Mouse (Mus musculus) cerebellum, adult 2 months (tissue): ENCODE results near the gene Tceal9.
"Not testable (repeated sequence)": the region's sequence is repeated elsewhere in the genome, so short reads cannot be mapped to it uniquely, and the experiment has no call there.

ENCODE experiments used
- CTCF ChIP-seq: fragments of 200-500 bp; IDR thresholded peaks from 2 replicates; pipeline ENCODE4 v1.5.1; 2011; ENCODE audit warnings: low read depth, mild to moderate bottlenecking, control low read depth, low read length, moderate library complexity, borderline replicate concordance; ENCODE audit not compliant: insufficient read depth
- POLR2A ChIP-seq: fragments of 200-500 bp; IDR thresholded peaks from 2 replicates; pipeline ENCODE4 v1.6.1; 2011; ENCODE audit warnings: low read length, control low read depth, borderline replicate concordance; ENCODE audit not compliant: insufficient read depth

DNA sequence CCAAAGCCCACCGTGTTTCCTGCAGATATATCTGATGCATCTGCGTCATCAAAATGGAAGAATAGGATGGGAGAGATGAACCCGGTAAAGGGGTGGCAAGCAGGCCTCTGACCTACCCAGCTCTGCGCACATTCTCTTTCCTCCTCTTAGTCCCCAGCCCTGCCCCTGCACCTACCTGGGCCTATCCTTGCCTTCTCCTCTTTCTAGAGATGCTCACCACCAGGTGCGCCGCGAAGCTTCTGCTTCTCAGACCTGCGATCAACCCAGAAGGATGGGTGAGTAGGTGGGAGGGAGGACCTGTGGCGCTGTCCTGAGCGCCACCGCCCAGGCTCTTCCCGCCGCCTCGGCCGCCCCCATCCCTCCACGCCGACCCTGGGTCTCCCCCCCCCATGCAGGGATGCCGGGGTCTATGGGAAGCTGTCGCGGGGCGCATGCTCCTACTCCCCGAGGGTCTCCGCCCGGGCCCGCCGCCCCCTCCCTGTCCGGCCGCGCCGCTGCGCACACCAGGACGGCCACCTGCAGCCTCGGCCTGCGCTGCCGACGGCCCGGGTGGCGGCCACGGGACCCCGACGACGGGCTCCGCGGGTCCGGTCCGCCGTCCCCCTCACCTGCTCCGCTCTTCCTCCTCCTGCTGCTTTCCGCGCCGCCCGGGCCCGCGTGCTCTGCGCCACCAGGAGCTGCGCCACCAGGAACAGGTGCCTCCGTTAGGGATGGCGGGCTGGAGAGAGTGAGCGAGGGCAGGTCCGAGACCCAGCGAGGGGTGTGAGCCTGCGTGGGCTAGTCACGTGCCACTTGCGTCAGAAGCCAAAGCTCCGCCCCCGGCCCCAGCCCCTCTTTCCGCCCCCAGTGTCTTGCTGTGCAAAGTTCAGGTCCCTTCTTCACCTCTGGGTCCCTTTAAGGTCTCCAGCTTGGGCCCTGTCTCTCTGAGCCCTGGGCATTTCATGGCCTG is 29.9 kb upstream of the Tceal9 start, which contains the start of the genes Tceal7 and Bex1:
- not testable (repeated sequence) for TF ChIP-seq CTCF, POLR2A
